Mouse (Mus musculus) midbrain, embryonic 12.5 days (tissue): ENCODE data around the gene Rpn2. TPM values are rescaled to one million over a fixed set of nuclear protein-coding genes. Genes with fewer than 3 reads are reported as not detected.

Experiments used
- ATAC-seq: fragments of 200-750 bp; cut with Nextera tagmentation; 2 replicates; pipeline ENCODE4 v1.8.0; 2017; ENCODE audit warnings: low read depth, moderate TSS enrichment, moderate library complexity; ENCODE audit not compliant: low FRiP score
- H3K27ac ChIP-seq: fragments of 300-500 bp; sonication (generic); replicated peaks from 2 replicates; pipeline ENCODE4 v1.5.1; 2016; ENCODE audit warnings: mild to moderate bottlenecking
- H3K27me3 ChIP-seq: fragments of 300-500 bp; sonication (generic); 2 replicates; pipeline ENCODE4 v1.6.1; 2016; ENCODE audit warnings: mild to moderate bottlenecking
- H3K36me3 ChIP-seq: fragments of 300-500 bp; sonication (generic); 2 replicates; pipeline ENCODE4 v1.6.1; 2016
- H3K4me1 ChIP-seq: fragments of 300-500 bp; sonication (generic); 2 replicates; pipeline ENCODE4 v1.6.1; 2016
- H3K4me2 ChIP-seq: fragments of 300-500 bp; sonication (generic); replicated peaks from 2 replicates; pipeline ENCODE4 v1.6.1; 2016; ENCODE audit warnings: mild to moderate bottlenecking, moderate library complexity
- H3K4me3 ChIP-seq: fragments of 300-500 bp; sonication (generic); 2 replicates; pipeline ENCODE4 v1.5.1; 2016; ENCODE audit warnings: mild to moderate bottlenecking
- H3K9ac ChIP-seq: fragments of 300-500 bp; sonication (generic); replicated peaks from 2 replicates; pipeline ENCODE4 v1.6.1; 2016; ENCODE audit warnings: mild to moderate bottlenecking, moderate library complexity
- H3K9me3 ChIP-seq: fragments of 300-500 bp; sonication (generic); 2 replicates; pipeline ENCODE4 v1.6.1; 2016; ENCODE audit warnings: mild to moderate bottlenecking
- WGBS: fragments of 180-500 bp; shearing (Covaris S2); methylation state at CpG from one replicate; pipeline ENCODE4 v1.1.7; 2016; 5-methylcytosine and 5-hydroxymethylcytosine counted together
- polyA plus RNA-seq: library from polyadenylated mRNA; unstranded; fragments of >200 nt; fragmentation: Nextera tagmentation; extraction: Ambion mirVana; gene quantifications from 2 replicates; pipeline ENCODE4 v1.2.1, GENCODE M21; 2016

The Rpn2 gene
- polyA plus RNA-seq, 1 experiment from 2014 or later = 226 TPM

GRCm38 (mm10) chr2:157314310-157314709 is 35.5 kb downstream of the Rpn2 start:
- WGBS = 83% methylated on average over 7 of the region's 7 CpGs
- Histone ChIP-seq H3K27ac (peak overlapping the region; percentile 35), H3K4me2 (no peak overlapping the region), H3K4me1 (peaks cover 17% of the 10 kb centered on the region), H3K9me3 (no peaks in the 10 kb centered on the region), H3K9ac (no peak overlapping the region), H3K36me3 (peaks cover 94% of the 10 kb centered on the region), H3K27me3 (no peaks in the 10 kb centered on the region), H3K4me3 (no peak overlapping the region)
- ATAC-seq = no peak

- Histone ChIP-seq H3K4me1 (peaks cover 17% of the 10 kb centered on the region), H3K36me3 (peaks cover 91% of the 10 kb centered on the region)
- no peak for ATAC-seq
Measured at GRCm38 (mm10) chr2:157315486-157315885, 36.7 kb downstream of the Rpn2 start.

GRCm38 (mm10) chr2:157316358-157316933 is 37.6 kb downstream of the Rpn2 start:
- ATAC-seq = no peak

More at GRCm38 (mm10) chr2:157315486-157315885, 36.7 kb downstream of the Rpn2 start:
- H3K27me3 ChIP-seq = no peaks in the 10 kb centered on the region
- H3K4me3 ChIP-seq = no peak overlapping the region
- no peaks in the 10 kb centered on the region for H3K9me3 ChIP-seq
- H3K9ac ChIP-seq = no peak overlapping the region
- H3K4me2 ChIP-seq = no peak overlapping the region
- no peak overlapping the region for H3K27ac ChIP-seq
- 91% methylated on average over 6 of the region's 6 CpGs for WGBS

GRCm38 (mm10) chr2:157317220-157317619 is 38.4 kb downstream of the Rpn2 start:
- peaks cover 17% of the 10 kb centered on the region for H3K4me1 ChIP-seq
- H3K36me3 ChIP-seq = peaks cover 91% of the 10 kb centered on the region
- no peak overlapping the region for H3K27ac ChIP-seq
- H3K4me3 ChIP-seq = no peak overlapping the region
- ATAC-seq = no peak
- no peaks in the 10 kb centered on the region for H3K9me3 ChIP-seq
- H3K4me2 ChIP-seq = no peak overlapping the region
- H3K27me3 ChIP-seq = no peaks in the 10 kb centered on the region
- no peak overlapping the region for H3K9ac ChIP-seq
- WGBS = 95% methylated on average over 6 of the region's 6 CpGs

More at GRCm38 (mm10) chr2:157316358-157316933, 37.6 kb downstream of the Rpn2 start:
- peaks cover 91% of the 10 kb centered on the region for H3K36me3 ChIP-seq
- no peak overlapping the region for H3K4me3 ChIP-seq
- no peaks in the 10 kb centered on the region for H3K9me3 ChIP-seq
- no peaks in the 10 kb centered on the region for H3K27me3 ChIP-seq
- no peak overlapping the region for H3K9ac ChIP-seq
- peaks cover 17% of the 10 kb centered on the region for H3K4me1 ChIP-seq
- H3K4me2 ChIP-seq = no peak overlapping the region
- H3K27ac ChIP-seq = no peak overlapping the region
- 84% methylated on average over 14 of the region's 14 CpGs for WGBS

- Histone ChIP-seq H3K4me3 (no peak overlapping the region), H3K9ac (no peak overlapping the region), H3K4me2 (no peak overlapping the region), H3K27ac (no peak overlapping the region), H3K36me3 (peaks cover 90% of the 10 kb centered on the region), H3K27me3 (no peaks in the 10 kb centered on the region), H3K4me1 (no peaks in the 10 kb centered on the region; the same call in 1 of the 2 replicates), H3K9me3 (no peaks in the 10 kb centered on the region)
- WGBS = 87% methylated on average over 8 of the region's 8 CpGs
- ATAC-seq = no peak
Measured at GRCm38 (mm10) chr2:157320135-157320534, 41.3 kb downstream of the Rpn2 start.

- Histone ChIP-seq H3K4me3 (no peak overlapping the region), H3K9me3 (no peaks in the 10 kb centered on the region), H3K27ac (no peak overlapping the region), H3K36me3 (peaks cover 90% of the 10 kb centered on the region), H3K4me2 (no peak overlapping the region), H3K9ac (no peak overlapping the region), H3K4me1 (no peaks in the 10 kb centered on the region; the same call in 1 of the 2 replicates), H3K27me3 (no peaks in the 10 kb centered on the region)
- ATAC-seq = no peak
- 47% methylated on average over 5 of the region's 5 CpGs for WGBS
Measured at GRCm38 (mm10) chr2:157320886-157321285, 42.1 kb downstream of the Rpn2 start.

- no peaks in the 10 kb centered on the region; the same call in 1 of the 2 replicates for H3K4me1 ChIP-seq
- H3K27ac ChIP-seq = no peak overlapping the region
Measured at GRCm38 (mm10) chr2:157322029-157322766, 43.4 kb downstream of the Rpn2 start.

GRCm38 (mm10) chr2:157325238-157325637 is 46.4 kb downstream of the Rpn2 start:
- Histone ChIP-seq H3K27me3 (no peaks in the 10 kb centered on the region), H3K9ac (no peak overlapping the region), H3K36me3 (peaks cover 72% of the 10 kb centered on the region), H3K4me1 (peaks cover 22% of the 10 kb centered on the region), H3K4me2 (no peak overlapping the region), H3K4me3 (no peak overlapping the region), H3K27ac (no peak overlapping the region), H3K9me3 (no peaks in the 10 kb centered on the region)
- WGBS = 84% methylated on average over 2 of the region's 2 CpGs
- ATAC-seq = no peak

More at GRCm38 (mm10) chr2:157322029-157322766, 43.4 kb downstream of the Rpn2 start:
- no peaks in the 10 kb centered on the region for H3K27me3 ChIP-seq
- H3K4me2 ChIP-seq = no peak overlapping the region
- no peak overlapping the region for H3K9ac ChIP-seq
- no peak for ATAC-seq
- 95% methylated on average over 5 of the region's 5 CpGs for WGBS
- H3K4me3 ChIP-seq = no peak overlapping the region
- H3K36me3 ChIP-seq = peaks cover 92% of the 10 kb centered on the region
- no peaks in the 10 kb centered on the region for H3K9me3 ChIP-seq

- peaks cover 43% of the 10 kb centered on the region for H3K36me3 ChIP-seq
- no peaks in the 10 kb centered on the region for H3K27me3 ChIP-seq
- H3K4me3 ChIP-seq = no peak overlapping the region
- peak; percentile 59 for ATAC-seq
- WGBS = 8% methylated on average over 5 of the region's 5 CpGs
- no peak overlapping the region for H3K9ac ChIP-seq
- peaks cover 29% of the 10 kb centered on the region for H3K4me1 ChIP-seq
- no peaks in the 10 kb centered on the region for H3K9me3 ChIP-seq
- peak overlapping the region; percentile 81 for H3K27ac ChIP-seq
- H3K4me2 ChIP-seq = peak overlapping the region; percentile 18; the same call in 1 of the 2 replicates
Measured at GRCm38 (mm10) chr2:157328106-157328505, 49.3 kb downstream of the Rpn2 start.

- Histone ChIP-seq H3K27ac (peak overlapping the region; percentile 81), H3K4me3 (no peak overlapping the region), H3K4me1 (peaks cover 31% of the 10 kb centered on the region), H3K27me3 (no peaks in the 10 kb centered on the region), H3K36me3 (peaks cover 38% of the 10 kb centered on the region), H3K9ac (no peak overlapping the region), H3K9me3 (no peaks in the 10 kb centered on the region), H3K4me2 (peak overlapping the region; percentile 18; the same call in 1 of the 2 replicates)
- WGBS = 5% methylated on average over 11 of the region's 11 CpGs
- ATAC-seq = peak; percentile 83
Measured at GRCm38 (mm10) chr2:157328570-157328969, 49.8 kb downstream of the Rpn2 start.

- Histone ChIP-seq H3K9ac (no peak overlapping the region), H3K4me2 (no peak overlapping the region), H3K9me3 (no peaks in the 10 kb centered on the region), H3K36me3 (peaks cover 5% of the 10 kb centered on the region; the same call in 1 of the 2 replicates), H3K4me3 (no peak overlapping the region), H3K27ac (peak overlapping the region; percentile 60), H3K4me1 (peaks cover 31% of the 10 kb centered on the region), H3K27me3 (0 out of 2 replicates have a peak, but pooled peaks cover 3% of the 10 kb centered on the region)
- 74% methylated on average over 5 of the region's 5 CpGs for WGBS
- no peak for ATAC-seq
Measured at GRCm38 (mm10) chr2:157332059-157332458, 53.2 kb downstream of the Rpn2 start.

GRCm38 (mm10) chr2:157338663-157339062 is 59.8 kb downstream of the Rpn2 start:
- Histone ChIP-seq H3K27ac (peak overlapping the region; percentile 11; the same call in 1 of the 2 replicates), H3K27me3 (0 out of 2 replicates have a peak, but pooled peaks cover 4% of the 10 kb centered on the region), H3K4me3 (no peak overlapping the region), H3K9ac (no peak overlapping the region), H3K36me3 (no peaks in the 10 kb centered on the region), H3K4me2 (no peak overlapping the region), H3K9me3 (no peaks in the 10 kb centered on the region), H3K4me1 (peaks cover 52% of the 10 kb centered on the region)
- no peak for ATAC-seq
- 23% methylated on average over 5 of the region's 5 CpGs for WGBS
